Mouse (Mus musculus): ENCODE data around the gene Cemip. TPM values are rescaled to one million over a fixed set of nuclear protein-coding genes. Genes with fewer than 3 reads are reported as not detected.

The Cemip gene
- polyA plus RNA-seq, 1 experiment: 11.2 TPM

GRCm38 (mm10) chr7:83939017-83939721, 147.1 kb downstream of the Cemip start:
- Histone ChIP-seq H3K4me3 (no peak overlapping the region), H3K36me3 (ENCODE audit: control insufficient read depth, insufficient read depth) (peaks cover 10% of the 10 kb centered on the region), H3K4me2 (ENCODE audit: low read depth) (peak overlapping the region; percentile 54), H3K27me3 (ENCODE audit: control insufficient read depth, insufficient read depth, insufficient read length) (no peaks in the 10 kb centered on the region), H3ac (ENCODE audit: control insufficient read depth, insufficient read length) (no peak overlapping the region), H3K79me2 (ENCODE audit: control insufficient read depth, insufficient read depth) (no peaks in the 10 kb centered on the region)
- TF ChIP-seq CEBPB (IDR thresholded peaks at IDR 0.05; ENCODE audit: insufficient read depth, poor library complexity, severe bottlenecking): 0 out of 2 replicates have a peak, but pooled peaks have one; percentile 2
- no peak for TF ChIP-seq MYOG (IDR thresholded peaks at IDR 0.05; ENCODE audit: control insufficient read depth in 1 of 3, insufficient read depth in 1 of 3, insufficient read length in 2 of 3, low read depth in 2 of 3)

GRCm38 (mm10) chr7:83921637-83922036, 164.7 kb downstream of the Cemip start:
- H3K79me2 ChIP-seq (ENCODE audit: control insufficient read depth, insufficient read depth): no peaks in the 10 kb centered on the region
- TF ChIP-seq USF1 (IDR thresholded peaks at IDR 0.05; ENCODE audit: low read depth) (no peak), CEBPB (IDR thresholded peaks at IDR 0.05; ENCODE audit: insufficient read depth, poor library complexity, severe bottlenecking) (no peak), MAX (IDR thresholded peaks at IDR 0.05; ENCODE audit: low read depth) (no peak), TCF3 (IDR thresholded peaks at IDR 0.05; ENCODE audit: insufficient read length, low read depth) (no peak), POLR2AphosphoS2 (IDR thresholded peaks at IDR 0.05; ENCODE audit: insufficient read length, low read depth) (no peak), MYOD1 (IDR thresholded peaks at IDR 0.05; ENCODE audit: control insufficient read depth in 1 of 3, insufficient read length in 2 of 3, low read depth in 2 of 3) (no peak), TCF12 (IDR thresholded peaks at IDR 0.05; ENCODE audit: insufficient read depth, poor library complexity, severe bottlenecking) (no peak), POLR2A (IDR thresholded peaks at IDR 0.05; ENCODE audit: insufficient read length, low read depth) (no peak), MYOG (IDR thresholded peaks at IDR 0.05; ENCODE audit: control insufficient read depth in 1 of 3, insufficient read depth in 1 of 3, insufficient read length in 2 of 3, low read depth in 2 of 3) (no peak), REST (IDR thresholded peaks at IDR 0.05; ENCODE audit: insufficient read depth, insufficient read length) (no peak), SRF (IDR thresholded peaks at IDR 0.05; ENCODE audit: control insufficient read depth, insufficient read length, low read depth) (no peak), E2F4 (IDR thresholded peaks at IDR 0.05; ENCODE audit: insufficient read depth) (no peak)
- H3K27me3 ChIP-seq (ENCODE audit: control insufficient read depth, insufficient read depth, insufficient read length): no peaks in the 10 kb centered on the region
- H3K4me2 ChIP-seq (ENCODE audit: low read depth): no peak overlapping the region
- no peak overlapping the region for H3ac ChIP-seq (ENCODE audit: control insufficient read depth, insufficient read length)
- H3K36me3 ChIP-seq (ENCODE audit: control insufficient read depth, insufficient read depth): no peaks in the 10 kb centered on the region
- H3K4me3 ChIP-seq: no peak overlapping the region

GRCm38 (mm10) chr7:83920241-83920640, 166.1 kb downstream of the Cemip start:
- TF ChIP-seq TCF12 (IDR thresholded peaks at IDR 0.05; ENCODE audit: insufficient read depth, poor library complexity, severe bottlenecking) (no peak), E2F4 (IDR thresholded peaks at IDR 0.05; ENCODE audit: insufficient read depth) (no peak), MYOD1 (IDR thresholded peaks at IDR 0.05; ENCODE audit: control insufficient read depth in 1 of 3, insufficient read length in 2 of 3, low read depth in 2 of 3) (no peak), REST (IDR thresholded peaks at IDR 0.05; ENCODE audit: insufficient read depth, insufficient read length) (no peak), USF1 (IDR thresholded peaks at IDR 0.05; ENCODE audit: low read depth) (no peak), POLR2A (IDR thresholded peaks at IDR 0.05; ENCODE audit: insufficient read length, low read depth) (no peak), MAX (IDR thresholded peaks at IDR 0.05; ENCODE audit: low read depth) (no peak), POLR2AphosphoS2 (IDR thresholded peaks at IDR 0.05; ENCODE audit: insufficient read length, low read depth) (no peak), MYOG (IDR thresholded peaks at IDR 0.05; ENCODE audit: control insufficient read depth in 1 of 3, insufficient read depth in 1 of 3, insufficient read length in 2 of 3, low read depth in 2 of 3) (no peak), SRF (IDR thresholded peaks at IDR 0.05; ENCODE audit: control insufficient read depth, insufficient read length, low read depth) (no peak), CEBPB (IDR thresholded peaks at IDR 0.05; ENCODE audit: insufficient read depth, poor library complexity, severe bottlenecking) (no peak), TCF3 (IDR thresholded peaks at IDR 0.05; ENCODE audit: insufficient read length, low read depth) (no peak)
- Histone ChIP-seq H3K4me2 (ENCODE audit: low read depth) (no peak overlapping the region), H3K27me3 (ENCODE audit: control insufficient read depth, insufficient read depth, insufficient read length) (no peaks in the 10 kb centered on the region), H3K79me2 (ENCODE audit: control insufficient read depth, insufficient read depth) (no peaks in the 10 kb centered on the region), H3K4me3 (no peak overlapping the region), H3ac (ENCODE audit: control insufficient read depth, insufficient read length) (no peak overlapping the region), H3K36me3 (ENCODE audit: control insufficient read depth, insufficient read depth) (no peaks in the 10 kb centered on the region)

- Histone ChIP-seq H3K79me2 (ENCODE audit: control insufficient read depth, insufficient read depth) (no peaks in the 10 kb centered on the region), H3K27me3 (ENCODE audit: control insufficient read depth, insufficient read depth, insufficient read length) (no peaks in the 10 kb centered on the region), H3K4me2 (ENCODE audit: low read depth) (no peak overlapping the region), H3ac (ENCODE audit: control insufficient read depth, insufficient read length) (no peak overlapping the region), H3K36me3 (ENCODE audit: control insufficient read depth, insufficient read depth) (no peaks in the 10 kb centered on the region), H3K4me3 (no peak overlapping the region)
- TF ChIP-seq TCF3 (IDR thresholded peaks at IDR 0.05; ENCODE audit: insufficient read length, low read depth) (no peak), MYOG (IDR thresholded peaks at IDR 0.05; ENCODE audit: control insufficient read depth in 1 of 3, insufficient read depth in 1 of 3, insufficient read length in 2 of 3, low read depth in 2 of 3) (no peak), TCF12 (IDR thresholded peaks at IDR 0.05; ENCODE audit: insufficient read depth, poor library complexity, severe bottlenecking) (no peak), MYOD1 (IDR thresholded peaks at IDR 0.05; ENCODE audit: control insufficient read depth in 1 of 3, insufficient read length in 2 of 3, low read depth in 2 of 3) (no peak), REST (IDR thresholded peaks at IDR 0.05; ENCODE audit: insufficient read depth, insufficient read length) (no peak), POLR2A (IDR thresholded peaks at IDR 0.05; ENCODE audit: insufficient read length, low read depth) (no peak), USF1 (IDR thresholded peaks at IDR 0.05; ENCODE audit: low read depth) (no peak), E2F4 (IDR thresholded peaks at IDR 0.05; ENCODE audit: insufficient read depth) (no peak), POLR2AphosphoS2 (IDR thresholded peaks at IDR 0.05; ENCODE audit: insufficient read length, low read depth) (no peak)
These were observed 171.7 kb downstream of the Cemip start for GRCm38 (mm10) chr7:83914566-83914965.

GRCm38 (mm10) chr7:83913995-83914394, 172.3 kb downstream of the Cemip start:
- Histone ChIP-seq H3K27me3 (ENCODE audit: control insufficient read depth, insufficient read depth, insufficient read length) (no peaks in the 10 kb centered on the region), H3K4me3 (no peak overlapping the region), H3K36me3 (ENCODE audit: control insufficient read depth, insufficient read depth) (no peaks in the 10 kb centered on the region), H3K79me2 (ENCODE audit: control insufficient read depth, insufficient read depth) (no peaks in the 10 kb centered on the region), H3ac (ENCODE audit: control insufficient read depth, insufficient read length) (no peak overlapping the region), H3K4me2 (ENCODE audit: low read depth) (no peak overlapping the region)
- TF ChIP-seq MAX (IDR thresholded peaks at IDR 0.05; ENCODE audit: low read depth): no peak
- TF ChIP-seq REST (IDR thresholded peaks at IDR 0.05; ENCODE audit: insufficient read depth, insufficient read length): no peak
- no peak for TF ChIP-seq MYOG (IDR thresholded peaks at IDR 0.05; ENCODE audit: control insufficient read depth in 1 of 3, insufficient read depth in 1 of 3, insufficient read length in 2 of 3, low read depth in 2 of 3)
- TF ChIP-seq MYOD1 (IDR thresholded peaks at IDR 0.05; ENCODE audit: control insufficient read depth in 1 of 3, insufficient read length in 2 of 3, low read depth in 2 of 3): no peak
- no peak for TF ChIP-seq TCF3 (IDR thresholded peaks at IDR 0.05; ENCODE audit: insufficient read length, low read depth)
- TF ChIP-seq USF1 (IDR thresholded peaks at IDR 0.05; ENCODE audit: low read depth): no peak
- no peak for TF ChIP-seq POLR2A (IDR thresholded peaks at IDR 0.05; ENCODE audit: insufficient read length, low read depth)
- no peak for TF ChIP-seq E2F4 (IDR thresholded peaks at IDR 0.05; ENCODE audit: insufficient read depth)
